Mouse (Mus musculus): ENCODE measurements around the gene Ly6g6d. TPM values are rescaled to one million over a fixed set of nuclear protein-coding genes. Genes with fewer than 3 reads are reported as not detected.
A peak's percentile ranks its signal among the peaks of the same experiment; 100 is the strongest.

Ly6g6d gene
- polyA plus RNA-seq, 1 experiment: 2.9 TPM

DNA sequence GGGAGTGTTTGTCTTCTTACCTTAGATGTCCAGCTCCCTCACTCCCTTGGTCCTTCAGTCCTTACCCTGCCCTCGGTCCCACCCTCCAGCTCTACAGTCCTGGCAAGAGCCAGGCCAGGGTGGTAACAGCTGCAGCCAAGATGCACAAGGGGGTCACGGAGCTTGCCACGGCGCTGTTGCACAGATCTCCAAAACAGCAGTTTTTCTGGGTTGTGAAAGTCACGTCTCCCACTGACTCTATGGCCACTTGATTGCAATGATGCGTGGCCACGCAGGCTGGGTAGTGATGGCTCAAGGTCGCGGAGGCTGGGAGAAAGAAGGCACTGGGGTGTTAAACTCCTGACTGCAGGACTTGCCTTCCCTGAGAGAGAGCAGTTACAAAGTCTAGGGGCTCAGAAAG, 6.4 kb downstream of the Ly6g6d start:
- no peak for DNase-seq (ENCODE audit: extremely low spot score in 1 of 2, low spot score in 1 of 2)

DNA sequence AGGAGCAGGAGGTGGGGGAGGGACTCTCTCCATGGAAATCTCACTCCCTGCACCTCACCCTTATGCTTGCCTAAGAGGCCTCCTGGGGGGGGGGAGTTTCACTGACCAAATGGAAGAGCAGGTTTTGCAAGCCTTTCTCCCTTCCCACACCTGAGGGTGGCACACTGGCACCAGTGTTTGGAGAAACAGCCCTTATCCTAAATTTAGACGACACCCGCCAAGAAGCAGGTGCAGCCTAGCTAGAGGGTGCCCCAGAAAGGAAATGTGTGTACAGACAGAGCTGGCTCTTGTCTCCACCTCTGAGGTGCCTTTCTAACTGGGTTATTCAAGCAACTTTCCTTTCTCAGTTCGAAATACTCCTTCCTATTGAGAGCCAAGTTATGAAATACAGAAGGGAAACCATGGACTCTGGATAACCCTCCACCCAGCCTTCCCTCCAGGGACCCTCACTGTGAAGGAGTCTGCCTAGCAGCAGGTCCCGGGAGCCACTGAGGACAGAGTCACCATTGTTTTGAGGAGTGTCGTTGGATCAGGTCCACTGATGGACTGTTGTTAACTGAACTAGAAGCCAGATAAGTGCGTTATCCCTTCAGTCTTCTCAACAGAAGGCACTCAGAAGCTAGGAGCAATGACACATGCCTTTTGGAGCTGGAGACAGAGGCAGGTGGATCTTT, 7.2 kb downstream of the Ly6g6d start:
- DNase-seq (ENCODE audit: extremely low spot score in 1 of 2, low spot score in 1 of 2): no peak

DNA sequence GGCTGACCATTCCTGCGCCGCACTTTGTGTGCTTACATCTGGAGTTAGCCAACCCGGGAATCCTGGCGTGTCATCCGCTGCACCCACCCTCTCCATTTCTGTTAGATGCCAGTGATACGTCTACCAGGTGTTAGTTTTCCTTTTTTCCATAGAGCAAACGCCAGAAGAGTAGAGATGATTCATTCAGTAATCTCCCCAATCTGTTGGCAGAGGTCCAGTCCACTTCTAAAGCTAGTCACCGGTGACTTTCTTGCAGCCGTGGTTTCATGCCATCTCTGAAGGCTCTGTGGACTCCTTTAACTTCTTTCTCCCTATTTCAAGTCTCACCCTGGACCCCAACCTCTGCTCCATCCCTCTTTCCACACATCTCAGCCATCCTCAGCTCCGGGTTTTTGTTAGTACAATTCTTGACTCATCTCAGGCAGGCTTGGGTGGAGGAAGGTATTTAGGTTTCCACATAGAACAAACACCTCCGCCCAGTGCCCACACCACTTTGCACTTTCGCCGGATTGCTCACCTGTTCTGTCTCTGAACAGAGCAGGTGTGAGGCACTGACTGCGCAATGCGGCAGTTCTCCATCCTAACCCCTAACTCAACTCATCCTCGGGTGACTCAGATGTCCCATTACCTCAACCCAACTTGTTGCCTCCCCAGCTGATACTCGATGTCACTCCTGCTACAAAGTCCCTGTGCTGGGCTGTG, 9.5 kb downstream of the Ly6g6d start:
- peak in 1 of 2 experiments; percentile 48 for DNase-seq (ENCODE audit: extremely low spot score in 1 of 2, low spot score in 1 of 2)

DNA sequence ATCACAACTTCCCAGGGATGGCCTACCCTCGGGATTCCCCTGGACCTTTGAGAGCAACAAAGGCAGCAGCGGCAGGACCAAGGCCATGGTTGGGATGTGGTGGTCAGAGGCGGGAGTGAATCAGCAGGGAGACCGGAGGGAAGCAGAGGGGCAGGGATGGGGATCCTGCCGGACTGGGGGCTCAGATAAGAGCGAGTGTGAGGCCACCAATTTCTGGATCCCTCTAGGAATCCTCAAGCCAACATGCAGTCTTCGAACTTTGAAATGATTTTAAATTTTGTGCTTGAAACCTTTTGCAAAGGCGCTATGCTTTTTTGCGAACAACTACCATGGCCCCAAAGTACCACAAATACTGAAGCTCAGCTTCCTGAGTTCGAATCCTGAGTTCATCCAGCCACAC, 11.8 kb downstream of the Ly6g6d start, which contains the start of gene Mpig6b:
Gene Mpig6b (minus strand): TSS at position 101 of the 400 bp plus-strand sequence.
- DNase-seq (ENCODE audit: extremely low spot score in 1 of 2, low spot score in 1 of 2): no peak

DNA sequence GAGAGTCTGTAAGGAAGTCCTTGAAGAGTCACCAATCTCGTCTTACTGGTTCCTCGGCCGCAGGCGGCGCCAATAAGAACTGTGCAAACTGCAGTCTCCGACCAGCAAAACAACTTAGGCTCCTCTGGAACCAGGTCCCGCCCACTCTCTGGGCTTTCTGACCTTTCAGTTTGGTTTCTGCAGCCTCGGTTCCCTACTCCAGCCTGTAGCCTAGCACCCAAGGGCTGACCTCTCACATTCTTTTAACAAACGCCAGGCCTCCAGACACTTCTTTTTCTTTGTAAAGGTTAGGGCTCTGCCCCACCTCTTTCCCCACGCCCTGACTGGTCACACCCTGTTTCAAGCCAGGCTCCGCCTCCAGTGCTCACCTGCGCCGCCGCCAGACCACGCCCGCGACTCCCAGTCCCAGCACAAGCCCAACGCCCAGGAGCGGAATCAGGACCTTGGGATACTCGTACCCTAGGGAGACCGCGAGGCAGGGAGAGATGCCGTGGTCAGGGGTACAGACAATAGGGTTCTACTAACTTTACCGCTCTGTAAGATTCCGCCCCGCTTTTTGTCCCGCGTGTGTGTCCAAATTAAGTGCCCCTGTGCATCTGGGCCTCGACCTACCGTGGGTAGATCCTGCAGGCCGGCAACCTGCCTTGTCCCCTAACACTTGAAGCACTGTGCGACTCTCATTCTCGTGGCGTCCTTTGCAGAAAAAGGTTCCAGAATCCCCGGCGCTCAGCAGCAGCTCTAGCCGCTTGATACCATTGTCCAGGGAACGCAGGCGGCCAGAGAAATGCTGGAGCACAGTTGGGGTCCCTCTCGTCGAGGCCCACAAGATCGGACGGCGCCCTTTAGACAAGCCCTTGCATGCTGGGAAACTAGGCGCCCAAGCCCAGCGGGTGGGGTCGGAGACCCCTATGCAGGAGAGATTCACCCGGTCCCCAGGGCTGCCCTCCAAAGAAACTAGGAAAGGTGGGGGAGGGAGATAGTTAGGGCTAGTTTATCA, 12.6 kb downstream of the Ly6g6d start, which contains the start of gene Ly6g6c:
Gene Ly6g6c (plus strand): TSS at position 438 of the 997 bp plus-strand sequence.
- no peak for DNase-seq (ENCODE audit: extremely low spot score in 1 of 2, low spot score in 1 of 2)

DNA sequence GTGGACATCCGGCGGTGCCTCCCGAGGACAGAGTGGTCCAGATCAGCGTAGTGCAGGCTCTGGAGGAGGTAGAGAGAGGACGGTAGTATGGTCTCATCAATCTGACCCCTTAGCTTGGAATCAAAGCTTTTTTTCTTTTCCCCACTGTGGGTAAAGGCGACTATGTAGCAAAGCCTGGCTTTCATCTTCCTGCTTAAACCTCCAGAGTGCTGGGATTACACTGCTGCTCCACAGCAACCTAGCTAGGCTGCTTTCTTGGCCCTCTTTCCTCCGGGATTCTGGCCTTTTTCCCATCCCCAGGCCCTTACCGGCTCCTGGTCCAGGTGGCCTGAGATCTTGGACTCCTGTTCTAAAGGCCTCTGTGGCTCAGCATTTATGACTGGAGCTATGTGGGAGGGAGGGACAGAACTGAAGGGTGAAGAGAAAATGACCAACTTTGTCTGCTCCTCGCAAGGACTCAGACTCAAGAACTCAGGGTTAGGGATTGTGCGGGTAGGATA, 13.4 kb downstream of the Ly6g6d start:
- no peak for DNase-seq (ENCODE audit: extremely low spot score in 1 of 2, low spot score in 1 of 2)

DNA sequence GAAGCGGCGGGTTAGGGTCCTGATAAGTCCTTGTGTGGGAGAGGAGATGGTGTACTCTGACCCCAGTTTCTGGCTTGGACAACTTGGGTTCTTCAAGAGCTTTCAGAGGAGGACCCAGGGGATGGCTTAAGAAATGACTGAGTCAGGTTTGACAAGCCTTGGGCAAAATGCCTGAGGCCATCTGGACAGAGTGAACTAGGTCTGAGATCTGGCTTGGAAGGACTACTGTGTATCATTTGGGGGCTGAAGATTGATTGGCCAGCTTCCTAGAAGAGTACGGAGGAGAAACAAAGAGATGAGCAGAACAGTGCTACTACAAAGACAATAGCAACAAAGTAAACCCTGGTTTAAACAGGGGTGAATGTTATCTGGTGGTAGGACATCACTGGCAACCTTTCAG, 14.4 kb downstream of the Ly6g6d start:
- DNase-seq (ENCODE audit: extremely low spot score in 1 of 2, low spot score in 1 of 2): no peak

DNA sequence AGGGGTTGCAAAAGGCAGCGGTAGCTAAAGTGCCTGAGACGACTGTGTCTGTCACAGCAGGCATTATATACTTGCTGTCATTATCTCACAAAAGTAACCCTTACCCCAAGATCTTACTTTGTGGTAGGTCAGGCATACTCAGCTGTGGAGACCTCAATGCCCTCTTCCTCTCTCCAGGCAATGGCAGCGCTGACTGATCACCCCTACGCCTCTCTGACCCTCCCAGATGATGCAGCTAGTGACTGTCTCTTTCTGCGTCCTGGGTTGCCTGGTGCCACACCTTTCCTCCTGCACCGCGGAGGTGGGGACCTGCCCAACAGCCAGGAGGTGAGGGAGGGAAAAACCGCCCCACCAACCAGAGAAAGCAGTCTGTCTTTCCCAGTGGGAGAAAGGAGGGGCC, 16.6 kb downstream of the Ly6g6d start:
- no peak for DNase-seq (ENCODE audit: extremely low spot score in 1 of 2, low spot score in 1 of 2)

DNA sequence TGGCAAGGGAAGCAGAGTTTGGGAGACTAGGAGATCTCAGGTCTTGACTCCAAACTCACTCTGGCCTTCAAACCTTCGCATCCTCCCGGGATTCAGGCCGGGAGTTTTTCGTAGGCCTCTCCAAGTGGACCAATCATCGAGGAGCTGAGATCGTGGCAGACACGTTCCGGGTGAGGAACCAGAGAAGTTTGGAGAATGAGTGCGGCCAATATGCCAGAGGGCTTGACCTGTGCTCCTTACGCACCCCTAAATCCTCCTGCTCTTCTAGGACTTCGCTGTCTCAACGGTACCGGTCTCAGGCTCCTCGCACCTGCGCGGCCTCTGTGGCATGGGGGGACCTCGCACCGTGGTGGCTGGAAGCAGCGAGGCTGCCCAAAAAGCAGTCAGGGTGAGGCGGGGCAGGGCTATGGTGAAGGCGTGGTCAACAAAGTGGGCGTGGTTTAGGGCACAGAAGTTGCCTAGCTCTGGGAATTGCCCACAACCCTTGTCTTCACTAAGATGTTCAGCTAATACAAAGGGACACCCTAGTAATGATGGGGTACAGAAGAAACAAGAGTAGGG, 17.0 kb downstream of the Ly6g6d start:
- DNase-seq (ENCODE audit: extremely low spot score in 1 of 2, low spot score in 1 of 2): no peak

DNA sequence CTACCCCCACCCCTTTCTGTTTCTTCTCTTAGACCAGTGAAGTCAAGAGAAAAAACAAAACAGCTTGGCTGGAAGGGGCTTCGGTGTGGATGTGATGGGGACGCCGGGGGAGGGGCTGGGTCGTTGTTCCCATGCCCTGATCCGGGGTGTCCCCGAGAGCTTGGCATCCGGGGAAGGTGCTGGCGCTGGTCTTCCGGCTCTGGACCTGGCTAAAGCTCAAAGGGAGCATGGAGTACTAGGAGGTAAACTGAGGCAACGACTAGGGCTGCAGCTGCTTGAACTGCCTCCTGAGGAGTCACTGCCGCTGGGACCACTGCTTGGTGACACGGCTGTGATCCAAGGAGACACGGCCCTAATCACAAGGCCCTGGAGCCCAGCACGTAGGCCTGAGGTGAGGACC, 17.8 kb downstream of the Ly6g6d start:
- no peak for DNase-seq (ENCODE audit: extremely low spot score in 1 of 2, low spot score in 1 of 2)

DNA sequence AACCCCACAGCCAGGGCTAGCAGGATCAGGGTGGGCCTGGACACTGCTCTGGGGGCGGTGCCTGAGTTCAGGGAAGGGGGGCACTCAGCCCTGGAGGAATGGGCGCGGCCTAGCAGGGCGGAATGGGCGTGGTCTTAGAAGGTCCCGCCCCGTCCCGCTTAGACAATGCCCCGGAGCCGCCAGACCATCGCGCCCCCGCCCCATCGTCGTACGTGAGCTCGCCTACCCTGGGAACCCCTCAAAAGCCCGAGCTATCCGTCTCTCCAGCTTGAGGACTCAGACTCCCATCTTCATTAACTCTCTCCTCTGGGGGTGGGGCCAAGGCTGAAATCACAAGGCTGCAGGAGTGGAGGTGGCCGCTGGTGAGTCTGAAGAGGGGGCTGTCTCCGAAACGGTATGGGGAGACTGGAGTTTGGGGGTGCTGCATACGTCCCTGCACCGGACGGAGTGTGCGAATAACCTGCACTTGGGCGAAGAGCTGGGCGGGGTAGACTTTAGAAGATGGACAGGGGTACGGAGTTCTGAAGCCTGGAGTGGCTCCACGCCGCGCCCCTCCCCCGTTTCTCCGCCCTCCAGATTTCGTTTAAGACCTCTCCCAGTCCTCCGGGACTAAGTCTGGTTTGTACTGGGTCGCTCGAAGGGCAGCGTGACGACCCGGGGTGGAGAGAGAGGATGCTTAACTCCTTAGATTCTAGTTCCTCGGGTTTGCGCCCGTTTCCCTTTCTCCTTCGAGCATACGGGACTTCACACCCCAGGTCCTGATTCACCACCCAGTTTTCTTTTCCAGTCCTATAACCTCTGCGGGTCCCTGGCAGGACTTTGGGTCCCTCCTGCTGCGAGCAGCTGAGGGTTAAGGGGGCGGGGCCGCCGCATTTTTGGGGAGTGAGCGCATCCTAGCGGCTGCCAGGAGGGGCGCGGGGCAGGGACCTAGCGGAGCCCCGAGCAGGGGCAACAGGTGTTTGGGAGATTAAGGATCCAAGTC, 18.7 kb downstream of the Ly6g6d start, which contains the start of gene Ddah2:
Gene Ddah2 (plus strand): TSS at position 125 of the 982 bp plus-strand sequence.
- DNase-seq (ENCODE audit: extremely low spot score in 1 of 2, low spot score in 1 of 2): peak in 1 of 2 experiments; percentile 75

DNA sequence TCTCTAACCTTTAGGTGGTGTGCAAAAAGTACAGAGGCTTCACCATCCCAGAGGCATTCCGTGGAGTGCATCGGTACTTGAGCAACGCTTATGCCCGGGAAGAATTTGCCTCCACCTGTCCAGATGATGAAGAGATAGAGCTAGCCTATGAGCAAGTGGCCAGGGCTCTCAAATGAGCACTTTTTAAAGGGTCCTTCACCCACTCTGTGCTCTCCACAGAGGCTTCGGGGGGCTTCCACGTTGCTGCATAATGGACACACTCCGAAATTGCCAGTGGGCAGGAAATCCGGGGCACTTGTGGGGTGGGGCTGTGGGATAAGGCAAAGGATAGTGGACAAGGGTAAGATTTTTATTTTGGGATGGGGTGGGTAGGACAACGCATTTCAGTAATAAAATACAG, 19.5 kb downstream of the Ly6g6d start:
- no peak for DNase-seq (ENCODE audit: extremely low spot score in 1 of 2, low spot score in 1 of 2)

DNA sequence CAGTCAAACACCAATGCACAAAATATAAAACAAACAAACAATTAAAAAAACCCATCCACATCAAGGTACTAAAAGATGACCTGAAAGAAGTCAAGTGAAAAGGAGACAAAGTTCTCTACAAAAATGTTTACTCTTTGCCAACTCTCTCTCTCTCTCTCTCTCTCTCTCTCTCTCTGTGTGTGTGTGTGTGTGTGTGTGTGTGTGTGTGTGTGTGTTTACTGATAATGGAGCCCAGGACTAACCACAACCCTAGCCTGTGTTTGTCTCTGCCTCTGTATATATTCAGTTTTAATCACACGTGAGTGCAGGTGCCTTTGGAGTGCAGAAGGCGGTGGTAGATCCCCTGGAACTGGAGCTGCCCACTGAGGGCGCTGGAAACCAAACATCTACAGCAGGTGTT, 20.8 kb downstream of the Ly6g6d start:
- DNase-seq (ENCODE audit: extremely low spot score in 1 of 2, low spot score in 1 of 2): no peak

DNA sequence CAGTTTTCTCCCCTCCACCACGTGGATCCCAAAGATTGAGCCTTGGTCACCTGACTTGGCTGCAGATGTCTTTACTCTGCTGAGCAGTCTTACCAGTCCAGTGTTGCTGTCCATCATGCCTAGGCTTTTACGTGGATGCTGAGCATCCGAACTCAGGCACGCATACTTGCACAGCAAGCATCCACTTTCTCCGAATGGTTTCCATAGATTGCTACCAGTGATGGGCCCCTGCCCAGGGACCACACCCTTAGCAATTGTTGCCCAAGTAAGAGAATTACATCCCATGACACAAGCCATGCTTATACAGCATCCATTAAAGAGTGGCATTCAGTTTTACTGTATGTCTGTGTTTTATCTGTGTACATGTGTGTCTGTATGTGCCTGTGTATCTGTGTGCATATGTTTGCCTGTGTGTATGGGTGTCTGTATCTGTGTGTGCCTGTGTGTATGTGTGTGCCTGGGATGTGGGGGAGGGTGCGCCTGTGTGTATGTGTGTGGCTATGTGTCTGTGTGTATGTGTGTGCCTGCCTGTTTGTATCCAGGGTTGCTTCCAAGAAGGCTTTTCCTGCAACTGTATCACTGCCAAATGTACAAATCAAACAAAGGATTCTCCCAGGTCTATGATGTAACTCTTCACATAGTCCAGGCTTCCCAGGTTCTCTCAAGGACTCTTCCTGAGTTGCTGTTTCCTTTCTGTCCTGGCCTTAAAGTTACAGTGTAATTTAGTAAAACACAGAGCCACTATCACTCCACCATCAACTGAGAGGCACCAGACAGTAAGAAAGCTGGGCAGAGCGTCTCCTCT, 22.0 kb downstream of the Ly6g6d start:
- DNase-seq (ENCODE audit: extremely low spot score in 1 of 2, low spot score in 1 of 2): no peak

DNA sequence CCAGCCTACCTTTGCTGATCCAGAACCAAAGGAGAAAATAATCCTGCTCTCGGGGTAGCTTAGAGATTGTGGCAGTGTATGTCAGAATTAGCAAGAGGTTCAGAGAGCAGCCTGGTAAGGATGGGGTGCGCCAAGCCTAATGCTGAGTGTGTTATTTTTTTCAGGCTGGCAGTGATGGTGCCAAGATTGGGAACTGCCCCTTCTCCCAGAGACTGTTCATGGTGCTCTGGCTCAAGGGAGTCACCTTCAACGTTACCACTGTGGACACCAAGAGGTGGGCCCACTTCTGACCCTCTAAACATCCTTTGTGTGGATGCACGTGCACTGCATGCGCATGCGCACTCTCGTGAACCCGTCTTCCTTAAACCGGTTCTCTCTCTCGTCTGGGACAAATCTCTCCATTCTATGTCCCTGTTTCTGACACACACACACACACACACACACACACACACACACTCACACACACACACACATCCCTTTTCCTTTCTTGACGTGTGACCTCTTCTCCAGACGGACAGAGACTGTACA, 25.5 kb downstream of the Ly6g6d start:
- no peak for DNase-seq (ENCODE audit: extremely low spot score in 1 of 2, low spot score in 1 of 2)

DNA sequence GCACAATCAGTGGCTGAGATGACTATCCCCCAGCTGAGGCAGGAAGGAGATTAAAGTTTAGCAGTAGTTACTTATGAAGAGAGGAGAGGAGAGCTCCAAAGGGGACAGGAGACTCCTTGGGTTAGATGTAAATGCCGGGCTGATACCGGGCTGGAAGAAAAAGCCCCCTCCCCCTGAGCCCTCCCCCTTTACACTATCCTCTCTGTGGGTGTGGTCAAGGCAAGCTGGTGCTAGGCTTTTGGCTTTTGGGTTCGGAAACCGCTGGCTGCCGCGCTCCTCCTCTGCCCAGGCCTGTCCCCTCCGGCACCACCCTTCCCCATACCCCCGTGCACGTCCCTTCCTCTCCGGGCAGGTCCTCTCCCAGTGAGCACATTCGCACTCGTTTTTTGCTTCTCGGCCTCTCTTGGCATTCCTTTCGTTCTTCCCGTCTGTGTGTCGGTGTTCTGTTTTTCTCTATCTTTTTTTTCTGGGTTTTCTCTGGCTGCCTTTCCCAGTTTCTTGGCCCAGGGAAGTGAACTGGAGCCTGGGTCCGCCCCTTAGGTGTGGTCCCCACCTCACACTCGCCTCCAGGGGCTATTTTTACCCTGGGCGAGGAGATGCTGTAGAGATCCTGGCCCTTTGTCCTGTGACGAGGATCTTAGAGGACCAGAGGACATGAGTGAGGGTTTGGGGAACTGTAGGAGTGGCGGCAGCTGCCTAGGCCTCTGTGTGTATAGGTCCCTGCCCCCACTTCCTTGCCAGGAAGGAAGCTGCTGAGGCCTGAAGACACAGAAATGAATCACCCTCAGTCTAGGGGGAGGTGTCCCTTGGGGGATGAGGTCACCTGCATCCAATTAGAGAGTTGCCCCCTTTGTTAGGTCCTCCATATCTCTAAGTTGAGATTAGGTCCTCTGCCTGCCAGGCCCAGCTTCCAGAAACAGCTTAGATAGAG, 26.4 kb downstream of the Ly6g6d start:
- DNase-seq (ENCODE audit: extremely low spot score in 1 of 2, low spot score in 1 of 2): no peak

DNA sequence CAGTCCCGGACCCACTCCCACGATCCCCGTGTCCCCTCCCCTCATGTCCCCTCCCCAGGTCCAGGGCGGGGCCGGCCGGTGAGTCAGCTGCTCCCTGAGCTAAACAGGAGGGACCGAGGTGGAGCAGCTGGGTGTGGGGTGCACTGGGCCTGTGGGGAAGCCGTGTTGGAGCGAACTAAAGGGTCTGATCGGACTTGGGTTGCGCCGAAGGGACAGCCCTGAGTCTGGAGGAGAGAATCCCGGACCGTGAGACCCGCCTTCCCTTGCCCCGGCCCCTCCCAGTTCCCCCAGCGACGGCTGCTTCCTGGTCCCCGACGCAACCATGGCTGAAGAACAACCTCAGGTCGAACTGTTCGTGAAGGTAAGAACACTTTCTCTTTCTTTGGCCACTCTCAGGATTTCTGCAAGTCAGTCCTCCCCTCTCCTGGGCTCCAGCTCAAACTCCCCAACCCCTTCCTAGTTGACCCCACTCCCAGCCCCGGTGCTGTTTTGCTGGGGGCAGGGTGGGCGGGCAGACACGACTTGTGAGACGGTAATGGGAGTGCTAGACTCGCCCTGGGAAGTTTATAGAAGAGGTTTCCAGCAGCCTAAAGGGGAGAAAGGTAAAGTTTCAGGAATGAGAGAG, 27.6 kb downstream of the Ly6g6d start:
- no peak for DNase-seq (ENCODE audit: extremely low spot score in 1 of 2, low spot score in 1 of 2)
